In the genomic region with DNA sequence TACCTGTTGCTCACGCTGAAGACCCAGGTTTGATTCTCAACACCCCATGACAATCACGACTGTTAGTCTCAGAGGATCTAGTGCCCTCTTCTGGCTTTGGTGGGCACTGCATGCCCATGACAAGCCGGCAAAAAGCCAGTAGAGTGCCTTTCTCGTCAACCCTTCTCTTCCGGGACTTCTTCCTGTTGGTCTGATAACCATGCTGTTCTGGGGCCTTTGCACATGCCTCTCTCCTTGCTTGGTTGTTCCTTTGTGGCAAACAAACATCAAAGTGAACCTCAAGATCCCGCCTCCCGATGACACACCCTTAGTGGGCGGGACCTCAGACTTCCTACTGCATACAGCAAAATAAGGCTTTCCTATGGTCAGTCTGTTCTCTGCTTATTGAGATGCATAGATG, we compare ENCODE assay signal across 11 mouse cellular contexts. TPM values are rescaled to one million over a fixed set of nuclear protein-coding genes. Genes with fewer than 3 reads are reported as not detected.
A peak's percentile ranks its signal among the peaks of the same experiment; 100 is the strongest.
DNase-seq lines count a peak whose midpoint lies in the region; ATAC-seq and TF ChIP-seq lines count a peak whose summit lies in the region.
"Had no signal": no experiment of that assay in that cellular context is flagged by ENCODE, and none has a peak within 500 bp of the region (broad histone marks: within the 10 kb centered on the region; RNA-seq: fewer than 3 reads in every experiment).

No protein-coding gene starts in this region.

- no peak overlapping the region for H3K27ac ChIP-seq in forebrain, postnatal 0 days (ENCODE audit: low read depth, low read length)
- no peak overlapping the region for H3K27ac ChIP-seq in forebrain, embryonic 12.5 days
- no peak overlapping the region for H3K27ac ChIP-seq in bone marrow macrophage, adult 2 months (ENCODE audit: insufficient read depth, low read depth, low read length)
- H3K27ac ChIP-seq: embryonic facial prominence, embryonic 15.5 days; hindbrain, embryonic 13.5 days had no signal

- 69% methylated on average over 8 of the region's 8 CpGs for WGBS in forebrain, postnatal 0 days
- WGBS in forebrain, embryonic 12.5 days, result 67% methylated on average over 8 of the region's 8 CpGs

- ATAC-seq in forebrain, postnatal 0 days, result no peak
- no peak for ATAC-seq in forebrain, embryonic 12.5 days (ENCODE audit: low FRiP score)
- ATAC-seq in megakaryocyte-erythroid progenitor cell, adult 5-6 weeks (replicated peaks; ENCODE audit: low FRiP score, low TSS enrichment, poor library complexity, severe bottlenecking), result 0 out of 2 replicates have a peak, but pooled peaks have one; percentile 11
- no peak for ATAC-seq in frontal cortex, adult (ENCODE audit: low TSS enrichment)
- ATAC-seq: midbrain, embryonic 16.5 days had no signal

- no peaks in the 10 kb centered on the region for H3K4me1 ChIP-seq in forebrain, postnatal 0 days (ENCODE audit: insufficient read depth)
- no peaks in the 10 kb centered on the region for H3K4me1 ChIP-seq in forebrain, embryonic 12.5 days
- peaks cover 7% of the 10 kb centered on the region for H3K4me1 ChIP-seq in bone marrow macrophage, adult 2 months (ENCODE audit: control insufficient read depth, insufficient read depth, low read length)
- H3K4me1 ChIP-seq: embryonic facial prominence, embryonic 15.5 days; hindbrain, embryonic 13.5 days had no signal

- peak; percentile 32 for TF ChIP-seq CTCF in forebrain, postnatal 0 days (IDR thresholded peaks at IDR 0.05; ENCODE audit: low read depth)
- peak; percentile 28; the same call in 1 of the 2 replicates for TF ChIP-seq CTCF in bone marrow macrophage, adult 2 months (IDR thresholded peaks at IDR 0.05; ENCODE audit: low read depth, low read length)

- H3K9me3 ChIP-seq in forebrain, postnatal 0 days (ENCODE audit: low read length), result no peaks in the 10 kb centered on the region
- no peaks in the 10 kb centered on the region for H3K9me3 ChIP-seq in forebrain, embryonic 12.5 days
- H3K9me3 ChIP-seq: embryonic facial prominence, embryonic 15.5 days; hindbrain, embryonic 13.5 days had no signal

- DNase-seq in forebrain, postnatal 0 days, result no peak
- peak; percentile 68 to 69 for DNase-seq in B cell, adult 2 months
- DNase-seq in adipocyte (ENCODE audit: low spot score), result no peak
- DNase-seq in urinary bladder, postnatal 4 days (ENCODE audit: low spot score in 2 of 2), result no peak

- no peaks in the 10 kb centered on the region for H3K36me3 ChIP-seq in forebrain, postnatal 0 days (ENCODE audit: insufficient read depth)
- no peaks in the 10 kb centered on the region for H3K36me3 ChIP-seq in forebrain, embryonic 12.5 days (replicated peaks)
- H3K36me3 ChIP-seq: embryonic facial prominence, embryonic 15.5 days; hindbrain, embryonic 13.5 days had no signal

- TF ChIP-seq POLR2A in bone marrow macrophage, adult 2 months (IDR thresholded peaks at IDR 0.05; ENCODE audit: borderline replicate concordance, low read depth, low read length), result no peak

- no peak overlapping the region for H3K4me3 ChIP-seq in forebrain, postnatal 0 days (ENCODE audit: low read depth, low read length)
- no peak overlapping the region for H3K4me3 ChIP-seq in forebrain, embryonic 12.5 days (replicated peaks)
- no peak overlapping the region for H3K4me3 ChIP-seq in bone marrow macrophage, adult 2 months (ENCODE audit: insufficient read depth, low read length)
- H3K4me3 ChIP-seq: embryonic facial prominence, embryonic 15.5 days; hindbrain, embryonic 13.5 days had no signal

- no peak overlapping the region for H3K4me2 ChIP-seq in forebrain, postnatal 0 days (ENCODE audit: low read depth)
- no peak overlapping the region for H3K4me2 ChIP-seq in forebrain, embryonic 12.5 days
- H3K4me2 ChIP-seq: embryonic facial prominence, embryonic 15.5 days; hindbrain, embryonic 13.5 days had no signal

- no peak overlapping the region for H3K9ac ChIP-seq in forebrain, postnatal 0 days
- no peak overlapping the region for H3K9ac ChIP-seq in forebrain, embryonic 12.5 days
- H3K9ac ChIP-seq: embryonic facial prominence, embryonic 15.5 days; hindbrain, embryonic 13.5 days had no signal

- no peaks in the 10 kb centered on the region for H3K27me3 ChIP-seq in forebrain, postnatal 0 days (ENCODE audit: insufficient read depth, low read length)
- H3K27me3 ChIP-seq in forebrain, embryonic 12.5 days, result no peaks in the 10 kb centered on the region
- H3K27me3 ChIP-seq: embryonic facial prominence, embryonic 15.5 days; hindbrain, embryonic 13.5 days had no signal

RNA-seq across cellular contexts. Expression of a gene that starts 9.4 kb away (rescaled TPM):
- 16.8 and 19.5 TPM in 2 replicates for total RNA-seq in forebrain, postnatal 0 days (2014; rRNA removed)
- polyA plus RNA-seq in forebrain, postnatal 0 days (2015; fragmentation: Nextera tagmentation; extraction: Ambion mirVana), result 15.9 and 16.0 TPM in 2 replicates
- polyA plus RNA-seq in forebrain, embryonic 12.5 days (2016; fragmentation: Nextera tagmentation; extraction: Ambion mirVana), result 14.4 and 15.7 TPM in 2 replicates
- 12.6 and 13.9 TPM in 2 replicates for polyA plus RNA-seq in bone marrow macrophage, adult 2 months (2012; ENCODE audit: insufficient read depth, insufficient read length, missing spikeins)
- 14.3 and 19.5 TPM in 2 replicates for total RNA-seq in megakaryocyte-erythroid progenitor cell, adult 5-6 weeks (2014; fragmentation: Nextera tagmentation)
- 8.0 and 10.9 TPM in 2 replicates for total RNA-seq in megakaryocyte-erythroid progenitor cell, adult 5-6 weeks (2017)

RNA-seq across cellular contexts. Expression of a gene that starts 13.8 kb away (rescaled TPM):
- 14.6 and 18.6 TPM in 2 replicates for total RNA-seq in forebrain, postnatal 0 days (2014; rRNA removed)
- 42.3 and 49.1 TPM in 2 replicates for polyA plus RNA-seq in forebrain, postnatal 0 days (2015; fragmentation: Nextera tagmentation; extraction: Ambion mirVana)
- 87.6 and 88.3 TPM in 2 replicates for polyA plus RNA-seq in forebrain, embryonic 12.5 days (2016; fragmentation: Nextera tagmentation; extraction: Ambion mirVana)
- polyA plus RNA-seq in bone marrow macrophage, adult 2 months (2012; ENCODE audit: insufficient read depth, insufficient read length, missing spikeins), result 91.9 and 105 TPM in 2 replicates
- 170 and 205 TPM in 2 replicates for total RNA-seq in megakaryocyte-erythroid progenitor cell, adult 5-6 weeks (2014; fragmentation: Nextera tagmentation)
- total RNA-seq in megakaryocyte-erythroid progenitor cell, adult 5-6 weeks (2017), result 11.5 and 16.3 TPM in 2 replicates

RNA-seq across cellular contexts. Expression of a gene that starts 48.5 kb away (rescaled TPM):
- total RNA-seq in forebrain, postnatal 0 days (2014; rRNA removed), result 0.54 TPM in 1 of 2 replicates, not detected in the other
- 0.13 and 0.16 TPM in 2 replicates for polyA plus RNA-seq in forebrain, postnatal 0 days (2015; fragmentation: Nextera tagmentation; extraction: Ambion mirVana)
- 0.15 TPM in 1 of 2 replicates, not detected in the other for polyA plus RNA-seq in forebrain, embryonic 12.5 days (2016; fragmentation: Nextera tagmentation; extraction: Ambion mirVana)
- polyA plus RNA-seq in bone marrow macrophage, adult 2 months (2012; ENCODE audit: insufficient read depth, insufficient read length, missing spikeins), result not detected in 2 replicates
- not detected in 2 replicates for total RNA-seq in megakaryocyte-erythroid progenitor cell, adult 5-6 weeks (2014; fragmentation: Nextera tagmentation)
- total RNA-seq in megakaryocyte-erythroid progenitor cell, adult 5-6 weeks (2017), result not detected in 2 replicates
- polyA plus RNA-seq: hindbrain, embryonic 13.5 days had no signal

Comparison
In these comparisons a context has a peak if more than half of its experiments do, and no peak if none do; other contexts are left out.
1. DNase-seq: peak in B cell, adult 2 months (2 of 2); none in forebrain, postnatal 0 days (single experiment), adipocyte (single experiment) and urinary bladder, postnatal 4 days (0 of 2).